Mouse (Mus musculus) stomach, postnatal 0 days (tissue): Measurements from ENCODE around the gene Ppp2r5a.

ENCODE experiments used
- CTCF ChIP-seq: IDR thresholded peaks from 2 replicates; pipeline ENCODE4 v1.5.1; 2016; ENCODE audit warnings: antibody characterized with exemption, low read depth, mild to moderate bottlenecking, moderate library complexity
- EP300 ChIP-seq: optimal IDR thresholded peaks from 2 replicates; pipeline ENCODE3; 2016; ENCODE audit warnings: antibody characterized with exemption

GRCm38 (mm10) chr1:191380843-191381242 is 22.2 kb downstream of the Ppp2r5a start:
- TF ChIP-seq CTCF (no peak), EP300 (no peak)
